Mouse (Mus musculus) left cerebral cortex, adult 8-10 months (tissue): ENCODE results near the gene Taf3. TPM values are rescaled to one million over a fixed set of nuclear protein-coding genes. Genes with fewer than 3 reads are reported as not detected.

Experiments used
- DNase-seq, 2 experiments: peaks; one replicate each; pipeline ENCODE4 v3.0.0; 2022; ENCODE audit warnings: low spot score in 2 of 2
- total RNA-seq, 4 experiments: library from RNA; stranded (reverse); gene quantifications; 2 replicates each; pipeline ENCODE4 v1.2.4; 2022

The Taf3 gene
- total RNA-seq, 4 experiments from 2014 or later = 12.8 to 14.9 (median 13.8) TPM

DNA sequence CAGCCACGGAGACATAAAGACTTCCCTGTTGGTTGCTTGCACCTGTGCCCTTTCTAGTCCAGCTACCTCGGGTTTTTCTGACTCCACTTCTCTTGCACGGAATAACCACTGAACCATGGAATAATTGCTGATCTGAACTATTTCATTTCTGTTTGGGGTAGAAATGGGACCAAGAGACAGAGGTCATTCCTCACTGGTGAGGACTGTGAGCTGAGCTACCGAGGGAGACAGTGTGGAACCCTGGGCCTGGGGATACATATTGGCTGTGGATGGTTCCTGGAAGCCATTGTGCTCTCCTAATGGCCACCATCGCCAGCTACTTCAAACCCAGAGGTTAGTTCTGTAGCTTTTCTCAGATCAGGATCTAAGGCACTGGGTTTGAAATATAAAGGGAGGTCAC lies 157.5 kb downstream of the Taf3 start:
- DNase-seq = no peak

DNA sequence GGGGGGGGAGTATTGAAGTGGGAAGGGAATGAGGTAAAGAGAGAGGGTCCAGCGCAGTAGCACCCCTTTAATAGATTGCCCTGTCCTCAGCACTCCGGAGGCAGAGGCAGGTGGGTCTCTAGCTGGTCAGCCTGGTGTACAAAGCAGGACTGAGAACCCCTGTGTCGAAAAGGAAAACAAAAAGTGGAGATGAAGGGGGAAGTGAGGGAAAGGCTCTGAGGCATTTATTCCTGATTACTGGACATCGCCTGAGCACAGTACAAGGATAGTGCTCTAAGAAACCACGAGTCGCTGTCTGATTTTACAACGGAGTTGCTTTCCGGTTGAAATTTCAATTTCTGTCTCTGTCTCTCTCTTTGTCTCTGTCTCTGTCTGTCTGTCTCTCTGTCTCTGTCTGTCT lies 158.1 kb downstream of the Taf3 start:
- no peak for DNase-seq

DNA sequence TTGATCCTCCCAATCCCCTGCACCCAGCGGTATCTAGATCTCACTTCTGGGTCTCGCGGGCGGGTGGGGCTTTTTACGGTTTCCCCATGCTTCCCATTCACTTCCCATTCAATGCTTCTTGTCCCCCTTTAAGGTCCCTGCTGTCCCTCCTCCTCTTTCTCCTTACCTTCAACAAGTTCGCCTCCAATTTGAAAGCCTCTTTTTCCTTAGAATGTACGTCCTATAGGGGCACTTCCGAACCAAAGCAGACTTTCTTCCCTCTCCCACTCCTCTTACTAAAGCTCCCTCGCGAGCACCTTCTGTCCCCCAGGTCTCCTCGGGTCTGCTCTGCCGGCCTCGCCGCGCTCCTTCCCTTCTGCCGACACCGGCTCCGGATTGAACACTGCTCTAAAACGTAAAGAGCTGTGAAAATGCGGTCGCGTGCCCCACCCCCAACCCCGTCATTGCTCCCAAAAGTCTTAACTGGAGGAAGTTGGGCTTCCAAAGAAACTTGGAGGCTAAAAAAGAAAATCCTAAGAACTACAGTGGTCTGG lies 158.7 kb downstream of the Taf3 start, which contains the start of gene Gata3:
Gene Gata3 (minus strand): TSS at position 384 of the 533 bp plus-strand sequence.
- DNase-seq = no peak

- no peak for DNase-seq
Measured at GRCm38 (mm10) chr2:9888913-9889650, 159.3 kb downstream of the Taf3 start, which contains the start of gene 9230102O04Rik. TSS of gene 9230102O04Rik (minus strand) at chr2:9889540.

DNA sequence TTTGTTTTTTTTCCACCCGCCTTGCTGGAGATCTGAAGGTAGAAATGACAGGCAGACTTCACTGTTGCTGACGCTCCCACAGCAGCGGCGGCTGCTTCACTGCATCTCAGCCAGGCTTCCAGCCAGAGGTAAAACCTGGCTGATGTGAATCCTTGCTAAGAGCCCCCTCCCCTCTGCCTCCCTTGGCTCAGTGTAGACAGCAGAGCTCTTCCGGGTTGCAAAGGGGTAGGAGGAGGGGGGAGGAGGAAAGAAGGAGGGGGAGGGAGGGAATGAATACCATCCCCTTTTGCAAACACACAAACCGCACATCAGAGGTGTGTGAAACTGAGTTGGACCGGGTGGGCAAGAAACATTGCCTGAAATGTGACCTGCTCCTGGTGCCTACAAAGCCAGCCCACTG lies 160.8 kb downstream of the Taf3 start:
- DNase-seq = no peak

- no peak for DNase-seq
Measured at GRCm38 (mm10) chr2:9886921-9887610, 161.3 kb downstream of the Taf3 start.

DNA sequence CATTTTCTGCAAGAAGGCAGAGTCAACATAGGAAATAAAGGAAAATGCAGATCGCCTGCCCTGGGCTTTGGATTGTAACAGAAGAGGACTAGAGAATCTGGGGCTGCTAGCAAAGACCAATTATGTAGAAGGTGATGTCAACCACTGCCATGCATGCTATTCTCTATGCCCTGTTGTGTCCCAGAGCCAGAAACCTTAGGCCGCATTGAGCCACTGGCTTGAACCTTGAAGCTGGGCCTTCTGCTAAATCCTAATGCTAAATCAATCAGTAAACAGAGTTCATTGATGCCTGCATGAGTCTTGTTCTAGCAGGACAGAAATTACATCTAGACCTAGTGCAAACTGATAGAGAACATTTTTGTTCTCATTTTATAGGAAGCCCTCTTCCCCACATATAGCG lies 162.4 kb downstream of the Taf3 start:
- no peak for DNase-seq

DNA sequence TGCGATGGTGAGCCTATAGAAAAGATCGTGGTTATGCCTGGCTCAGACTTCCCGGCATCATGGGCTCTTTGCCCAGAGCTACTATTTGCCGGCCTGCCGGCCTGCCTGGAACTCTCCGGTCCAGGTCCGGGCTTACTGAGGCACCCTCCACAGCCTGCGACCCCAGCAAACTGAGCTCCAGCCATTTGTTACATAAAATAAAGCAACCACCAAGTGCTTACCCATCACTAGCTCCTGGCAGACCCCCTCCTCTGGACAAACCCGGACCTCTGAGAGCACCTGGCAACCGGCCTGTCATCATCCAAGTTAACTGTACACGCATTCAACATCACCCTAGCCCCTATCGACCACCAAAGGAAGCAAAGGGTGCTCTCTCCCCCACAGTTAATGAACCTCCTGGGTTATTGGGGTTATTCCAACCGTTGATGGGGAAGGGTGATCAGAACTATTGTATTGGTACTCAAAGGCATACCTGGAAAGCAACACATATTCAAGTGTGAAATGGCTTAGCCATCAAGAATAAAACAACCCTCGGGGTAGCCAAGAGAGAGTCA lies 163.1 kb downstream of the Taf3 start:
- no peak for DNase-seq

DNA sequence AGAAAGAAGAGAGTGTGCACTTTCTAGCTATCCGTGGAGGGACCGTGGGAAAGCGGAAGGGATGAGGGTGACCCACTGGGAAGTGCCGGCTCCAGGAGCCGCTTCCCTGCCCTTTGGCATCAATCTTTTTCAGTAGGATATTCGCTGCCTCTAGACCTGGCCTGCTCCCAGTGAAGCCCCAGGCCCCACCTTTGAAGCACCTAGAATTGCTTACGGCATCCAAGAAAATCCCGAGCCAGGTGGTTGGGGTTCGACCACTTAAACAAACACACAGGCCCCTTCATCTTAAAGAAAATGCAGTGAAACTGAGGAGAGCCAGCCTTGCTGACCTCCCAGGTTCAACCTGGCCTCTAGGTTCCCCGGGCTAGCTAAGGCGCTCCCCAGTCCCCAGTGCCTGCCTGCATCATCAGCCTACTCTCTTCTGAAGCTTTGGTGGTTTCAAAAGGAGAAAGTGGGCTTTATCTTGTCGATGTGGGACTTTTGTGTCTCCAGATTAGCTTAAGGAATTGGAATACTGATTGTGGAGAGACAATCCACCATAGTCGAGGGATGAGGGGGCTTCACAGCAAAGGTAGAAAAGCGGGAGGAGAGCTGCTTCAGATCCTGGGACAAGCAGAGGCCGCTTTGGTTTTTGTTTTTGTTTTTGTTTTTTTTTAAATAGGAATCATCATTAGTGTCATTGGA lies 163.7 kb downstream of the Taf3 start:
- DNase-seq = no peak

DNA sequence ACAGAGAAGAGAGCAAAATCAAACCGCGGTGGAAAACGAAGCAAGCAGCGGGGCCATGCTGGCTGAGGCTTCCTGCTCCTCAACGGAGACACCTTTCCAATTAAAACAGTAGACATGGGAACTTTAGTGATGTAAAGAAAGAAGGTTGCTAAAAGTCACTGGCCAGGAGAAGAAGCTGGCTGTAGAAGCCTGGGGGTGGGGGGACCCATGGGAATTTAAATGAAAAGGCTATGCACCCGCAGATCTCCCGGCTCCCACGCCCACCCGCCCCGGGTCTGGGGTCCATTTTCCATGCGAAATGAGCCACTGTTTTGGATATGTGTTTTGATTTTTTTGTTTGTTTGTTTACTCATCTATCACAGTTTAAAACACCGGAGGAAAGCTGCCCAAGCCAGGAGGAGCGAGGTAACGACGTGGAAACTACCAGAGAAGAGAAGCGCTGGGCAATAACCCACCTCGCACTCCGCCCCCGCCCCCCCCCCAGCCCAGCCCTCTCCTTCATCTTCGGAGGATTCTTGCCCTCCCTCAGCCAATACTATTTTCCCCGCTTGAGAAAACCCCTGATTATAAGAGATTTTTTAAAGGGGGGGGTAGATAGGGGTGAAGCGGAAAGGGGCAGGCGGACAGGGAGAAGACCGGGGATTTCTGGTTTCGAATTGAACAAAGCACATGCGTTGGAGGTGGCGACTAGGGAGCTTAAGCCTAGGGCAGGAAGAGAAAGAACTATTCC lies 164.4 kb downstream of the Taf3 start:
- no peak for DNase-seq

- DNase-seq = no peak
Measured at GRCm38 (mm10) chr2:9882926-9883802, 165.2 kb downstream of the Taf3 start.

- no peak for DNase-seq
Measured at GRCm38 (mm10) chr2:9882371-9882925, 165.9 kb downstream of the Taf3 start.

GRCm38 (mm10) chr2:9881611-9882023 lies 166.8 kb downstream of the Taf3 start:
- no peak for DNase-seq

DNA sequence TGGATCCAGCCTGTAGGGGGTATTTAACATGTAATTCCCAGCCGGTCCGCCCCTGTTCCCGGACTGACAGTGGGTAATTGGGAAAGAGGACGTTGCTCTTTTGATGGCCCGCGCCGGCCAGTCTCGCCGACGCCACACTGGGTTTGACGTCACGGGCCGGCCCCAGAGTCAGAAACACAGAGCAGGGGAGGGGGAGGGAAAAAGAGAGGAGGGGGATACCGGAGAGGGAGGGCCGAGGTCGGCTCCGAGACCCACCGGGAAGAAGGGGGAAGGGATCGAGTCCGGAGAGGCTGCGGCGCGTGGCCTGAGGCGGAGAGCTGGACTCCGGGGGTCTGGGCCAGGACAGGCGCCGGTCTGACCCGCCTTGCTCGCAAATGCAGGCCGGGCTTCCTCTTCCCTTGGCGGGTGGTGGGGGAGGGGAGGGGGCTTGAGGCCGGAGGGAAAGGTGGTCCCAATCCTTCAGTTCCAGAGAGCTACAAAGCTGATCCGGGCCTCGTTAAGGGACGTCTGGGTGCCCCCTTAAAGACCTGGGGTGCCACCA lies 167.3 kb downstream of the Taf3 start, which contains the start of gene 4930412O13Rik:
Gene 4930412O13Rik (plus strand): TSS at position 202 of the 541 bp plus-strand sequence.
- no peak for DNase-seq

GRCm38 (mm10) chr2:9880271-9880670 lies 168.1 kb downstream of the Taf3 start:
- DNase-seq = no peak

DNA sequence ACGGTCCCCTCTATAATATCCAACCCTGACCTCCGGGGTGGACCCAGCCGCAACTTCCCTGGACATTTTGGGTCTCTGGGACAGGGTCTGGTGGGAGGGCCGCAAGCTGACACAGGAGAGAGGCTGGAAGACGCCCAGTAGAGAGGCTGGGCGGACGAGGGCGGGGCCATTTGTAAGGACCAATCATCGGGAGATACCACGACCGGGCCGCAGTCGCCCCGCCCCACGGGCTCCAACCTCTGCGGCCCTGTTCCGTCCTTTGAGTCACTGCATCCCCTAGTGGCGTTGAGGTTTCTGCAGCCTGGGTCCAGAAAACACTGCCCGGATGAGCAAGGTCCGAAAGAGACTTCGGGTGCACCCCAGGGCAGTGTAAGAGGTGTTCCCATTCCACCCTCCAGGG lies 168.9 kb downstream of the Taf3 start:
- no peak for DNase-seq

- no peak for DNase-seq
Measured at GRCm38 (mm10) chr2:9879092-9879491, 169.3 kb downstream of the Taf3 start.

- no peak for DNase-seq
Measured at GRCm38 (mm10) chr2:9878564-9879081, 169.8 kb downstream of the Taf3 start.

DNA sequence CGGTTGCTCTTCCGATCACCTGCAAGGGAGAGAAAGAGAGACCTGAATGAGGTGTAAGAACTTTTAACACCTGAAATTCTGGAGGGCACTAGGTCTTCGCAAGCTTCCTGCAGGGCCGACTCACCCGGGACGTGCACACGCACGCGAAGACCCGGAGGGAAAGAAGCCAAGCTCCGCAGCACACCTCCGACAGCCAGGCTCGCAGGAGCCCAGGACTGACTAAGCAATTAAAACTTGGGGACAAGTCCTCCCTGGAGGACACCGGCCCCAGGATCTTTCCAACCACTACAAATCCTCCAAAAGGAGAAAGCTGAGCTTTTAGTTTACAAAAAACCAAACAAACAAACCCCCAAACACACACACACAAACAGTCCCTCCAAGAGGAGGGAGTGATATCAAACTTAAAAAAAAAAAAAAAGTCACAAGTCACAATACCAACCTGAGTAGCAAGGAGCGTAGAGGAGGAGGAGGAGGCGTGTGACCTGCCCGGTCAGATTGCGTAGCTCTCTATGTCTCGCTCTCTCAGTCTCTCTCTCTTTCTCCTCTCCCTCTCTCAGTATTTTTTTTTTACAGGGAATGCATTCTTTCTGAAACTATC lies 170.3 kb downstream of the Taf3 start:
- no peak for DNase-seq
